Mouse (Mus musculus) megakaryocyte, embryonic 14.5 days (primary cell): Measurements from ENCODE around the gene Dab1.

Experiments used
- FLI1 ChIP-seq: IDR thresholded peaks from 2 replicates; pipeline ENCODE4 v1.6.1; 2012; ENCODE audit warnings: low read length, inconsistent platforms, mixed read lengths
- GATA1 ChIP-seq: IDR thresholded peaks from 3 replicates; pipeline ENCODE4 v1.6.1; 2012; ENCODE audit warnings: mixed read lengths, low read length, inconsistent platforms, borderline replicate concordance

DNA sequence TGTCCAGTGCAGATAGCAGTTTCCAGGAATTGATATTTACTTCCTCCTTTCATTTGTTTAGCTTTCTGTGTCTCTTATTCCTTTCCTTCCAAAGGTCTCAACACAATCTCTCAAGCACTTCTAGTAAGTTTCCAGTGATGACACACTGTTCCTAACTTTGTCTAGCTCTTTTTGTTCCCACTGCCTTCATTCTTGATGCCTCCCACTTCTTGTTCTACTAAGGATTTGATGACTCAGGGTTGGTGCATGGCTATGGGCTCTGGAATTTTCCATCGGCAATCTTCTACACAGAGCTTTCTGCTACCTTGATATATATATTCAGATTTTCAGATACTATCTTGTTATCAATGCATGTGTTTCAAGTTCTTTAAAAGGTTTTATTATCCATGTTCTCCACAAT is 656.1 kb downstream of the Dab1 start:
- TF ChIP-seq GATA1, result no peak
- no peak for TF ChIP-seq FLI1
